Mouse (Mus musculus) bone marrow macrophage, adult 2 months (primary cell): ENCODE data around the gene Ppif.

Source experiments
- CTCF ChIP-seq: IDR thresholded peaks from 2 replicates; pipeline ENCODE4 v1.5.1; 2012; ENCODE audit warnings: low read depth, mild to moderate bottlenecking, low read length, moderate library complexity
- POLR2A ChIP-seq: IDR thresholded peaks from 2 replicates; pipeline ENCODE4 v1.6.1; 2012; ENCODE audit warnings: mild to moderate bottlenecking, low read depth, low read length, borderline replicate concordance

DNA sequence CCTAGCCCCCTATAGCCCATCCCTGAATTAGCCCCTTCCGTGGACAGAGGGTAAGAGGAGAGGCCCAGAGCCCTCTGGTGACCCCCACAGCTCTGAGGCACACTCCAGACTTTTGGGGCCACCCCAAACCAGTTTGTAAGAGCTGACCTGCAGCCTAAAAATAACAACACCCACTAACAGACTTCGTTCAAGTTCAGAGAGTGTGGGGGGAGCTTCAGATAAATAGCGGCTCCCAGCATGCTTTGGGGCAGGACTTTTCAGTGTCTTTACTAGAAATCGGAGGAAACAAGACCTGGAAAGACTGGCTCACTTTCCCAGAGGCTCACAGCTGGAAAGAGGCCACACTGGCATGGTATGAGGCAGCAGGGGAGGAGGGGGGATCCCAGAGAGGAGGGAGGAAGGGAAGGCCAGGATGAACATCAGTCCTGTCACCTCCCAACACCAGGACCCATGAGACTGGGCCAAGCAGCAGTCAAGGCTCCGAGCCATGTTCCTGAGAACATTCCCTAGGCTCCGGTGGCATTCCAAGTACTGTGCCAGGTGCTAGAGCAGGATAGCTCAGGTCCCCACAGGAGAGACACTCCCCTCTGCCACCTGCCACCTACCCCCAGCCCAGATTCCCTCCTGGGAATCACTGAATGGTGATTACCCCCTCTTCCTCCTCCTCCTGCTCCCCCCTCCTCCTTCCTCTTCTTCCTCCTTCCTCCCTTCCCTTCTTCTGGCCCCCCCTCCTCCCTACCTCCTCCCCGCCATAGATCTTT lies 54.2 kb downstream of the Ppif start:
- TF ChIP-seq POLR2A (no peak), CTCF (no peak)
